Mouse (Mus musculus): ENCODE data around the gene Ifrd2. TPM values are rescaled to one million over a fixed set of nuclear protein-coding genes. Genes with fewer than 3 reads are reported as not detected.

Ifrd2 gene
- 39.3 and 54.2 TPM in 2 replicates for polyA plus RNA-seq (2015; fragmentation: Nextera tagmentation; extraction: Ambion mirVana)

DNA sequence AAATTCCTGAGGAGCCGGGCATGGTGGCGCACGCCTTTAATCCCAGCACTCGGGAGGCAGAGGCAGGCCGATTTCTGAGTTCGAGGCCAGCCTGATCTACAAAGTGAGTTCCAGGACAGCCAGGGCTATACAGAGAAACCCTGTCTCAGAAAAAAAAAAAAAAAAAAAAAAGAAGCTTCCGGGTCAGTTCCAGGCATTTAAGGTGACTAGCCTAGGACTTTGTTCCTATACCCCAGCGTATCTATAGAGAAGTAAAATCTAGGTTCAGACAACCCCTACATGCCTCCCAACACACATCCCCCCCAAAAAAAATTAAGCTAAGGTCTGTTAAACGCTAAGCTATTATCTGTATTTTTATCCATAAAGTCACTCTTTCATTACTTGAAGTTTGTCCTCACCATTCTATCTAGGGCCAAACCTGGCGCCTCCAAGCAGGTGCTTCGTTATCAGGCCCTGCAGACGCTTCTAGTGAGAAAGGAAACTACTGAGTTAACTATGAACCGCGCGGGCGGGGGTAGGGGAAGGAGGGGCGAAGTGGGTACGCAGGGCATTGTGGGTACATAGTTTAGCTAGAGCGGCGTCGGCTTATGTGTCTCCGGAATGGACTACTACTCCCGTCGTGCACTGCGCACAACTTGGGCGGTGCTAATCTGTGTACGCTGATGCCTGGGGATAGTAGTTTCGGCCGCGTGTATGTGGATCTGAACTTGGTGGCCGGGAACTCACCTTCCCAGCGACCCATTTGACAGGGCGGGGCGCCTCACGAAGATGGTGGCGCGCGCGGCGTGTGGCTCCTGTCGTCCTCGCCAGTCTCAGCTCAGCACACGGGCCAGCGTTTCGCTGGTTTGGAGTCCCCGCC is at the start of gene Ifrd2:
Gene Ifrd2, plus strand, starts transcription at position 669 of the 859 bp plus-strand sequence.
- ATAC-seq (ENCODE audit: insufficient number of reproducible peaks, insufficient read depth, low FRiP score, low TSS enrichment, low read depth): peak; percentile 93
- peak within 1 kb of the TSS; percentile 73 for H3K9ac ChIP-seq
- H3K9me3 ChIP-seq: no peaks in the 10 kb centered on the region
- 13% methylated on average over 46 of the region's 46 CpGs for WGBS
- H3K27me3 ChIP-seq: no peaks in the 10 kb centered on the region
- H3K27ac ChIP-seq: peak within 1 kb of the TSS; percentile 7; the same call in 1 of the 2 replicates
- peaks cover 12% of the 10 kb centered on the region for H3K4me1 ChIP-seq
- H3K36me3 ChIP-seq: peaks cover 46% of the 10 kb centered on the region
- H3K4me2 ChIP-seq: peak within 1 kb of the TSS; percentile 70
- peak within 1 kb of the TSS; percentile 72 for H3K4me3 ChIP-seq

GRCm38 (mm10) chr9:107538231-107538630 is 49.2 kb upstream of the Ifrd2 start:
- no peaks in the 10 kb centered on the region for H3K27me3 ChIP-seq
- H3K27ac ChIP-seq: no peak overlapping the region
- no peak overlapping the region for H3K9ac ChIP-seq
- H3K36me3 ChIP-seq: peaks cover 36% of the 10 kb centered on the region
- H3K9me3 ChIP-seq: no peaks in the 10 kb centered on the region
- H3K4me3 ChIP-seq: no peak overlapping the region
- no peak overlapping the region for H3K4me2 ChIP-seq
- H3K4me1 ChIP-seq: peaks cover 48% of the 10 kb centered on the region
- ATAC-seq (ENCODE audit: insufficient number of reproducible peaks, insufficient read depth, low FRiP score, low TSS enrichment, low read depth): no peak
- 93% methylated on average over 7 of the region's 7 CpGs for WGBS

DNA sequence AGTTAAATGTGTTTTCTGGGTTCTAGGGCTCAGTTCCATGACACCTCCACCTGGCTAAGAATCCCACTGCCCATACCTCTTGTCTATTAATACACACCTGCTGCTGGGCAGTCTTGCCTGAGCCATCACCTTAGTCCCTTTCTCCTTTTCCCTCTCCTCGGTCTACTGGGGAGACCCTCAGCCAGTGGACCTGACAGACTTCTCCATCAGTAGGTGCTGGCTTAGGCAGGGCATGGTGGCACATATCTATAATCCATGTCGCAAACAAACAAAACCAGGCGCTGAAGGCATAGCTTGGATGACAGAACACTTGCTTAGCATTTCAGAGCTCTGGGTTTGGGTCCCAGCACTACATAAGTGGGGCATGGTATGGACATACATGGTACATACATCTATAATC is 48.7 kb upstream of the Ifrd2 start:
- no peak for ATAC-seq (ENCODE audit: insufficient number of reproducible peaks, insufficient read depth, low FRiP score, low TSS enrichment, low read depth)

DNA sequence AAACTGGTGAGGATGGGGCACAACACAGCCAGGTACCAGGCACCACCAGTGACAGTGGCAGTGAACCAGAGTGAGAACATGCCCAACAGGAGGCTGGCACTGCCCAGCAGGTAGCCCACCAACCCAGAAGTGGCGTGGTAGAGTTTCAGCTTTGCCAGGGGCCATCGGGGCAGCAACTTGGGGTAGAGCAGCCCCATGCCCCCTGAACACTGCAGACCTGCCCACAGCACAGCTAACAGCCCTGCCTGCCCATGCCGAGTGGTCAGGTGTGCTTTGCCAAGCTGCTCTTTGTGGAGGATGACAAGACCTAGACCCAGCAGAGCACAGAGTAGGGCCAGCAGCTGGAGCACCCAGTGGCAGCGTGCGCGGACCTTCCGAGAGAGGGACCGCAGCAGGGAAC is 47.5 kb upstream of the Ifrd2 start:
- Histone ChIP-seq H3K9ac (no peak overlapping the region), H3K4me1 (peaks cover 48% of the 10 kb centered on the region), H3K27me3 (no peaks in the 10 kb centered on the region), H3K4me2 (no peak overlapping the region), H3K36me3 (peaks cover 51% of the 10 kb centered on the region), H3K27ac (no peak overlapping the region), H3K9me3 (no peaks in the 10 kb centered on the region), H3K4me3 (no peak overlapping the region)
- ATAC-seq (ENCODE audit: insufficient number of reproducible peaks, insufficient read depth, low FRiP score, low TSS enrichment, low read depth): no peak
- WGBS: 93% methylated on average over 8 of the region's 8 CpGs

More for the DNA sequence above, 48.7 kb upstream of the Ifrd2 start:
- no peak overlapping the region for H3K27ac ChIP-seq
- no peak overlapping the region for H3K4me2 ChIP-seq
- H3K9me3 ChIP-seq: no peaks in the 10 kb centered on the region
- H3K36me3 ChIP-seq: peaks cover 40% of the 10 kb centered on the region
- H3K4me1 ChIP-seq: peaks cover 48% of the 10 kb centered on the region
- no peaks in the 10 kb centered on the region for H3K27me3 ChIP-seq
- H3K4me3 ChIP-seq: no peak overlapping the region
- WGBS: 91% methylated on average over 3 of the region's 3 CpGs
- H3K9ac ChIP-seq: no peak overlapping the region

DNA sequence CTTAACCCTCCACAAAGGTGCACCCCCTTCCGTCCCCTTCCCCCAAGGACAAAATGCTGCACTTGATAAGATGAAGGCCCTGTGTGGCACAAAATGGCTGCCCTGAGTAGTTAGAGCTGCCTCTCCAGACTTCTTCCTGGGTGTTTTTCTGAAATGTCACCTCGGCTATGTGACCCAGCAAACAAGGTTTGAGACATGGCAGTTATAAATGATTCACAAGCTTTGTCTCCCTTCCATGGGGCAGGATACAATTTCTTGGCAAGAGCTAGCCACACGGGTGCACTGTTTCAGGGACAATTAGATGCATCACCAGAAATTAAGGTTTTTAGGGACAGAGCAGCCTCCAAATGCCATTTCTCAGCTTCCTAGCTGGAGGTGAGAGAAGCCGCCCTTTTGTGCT is 47.0 kb upstream of the Ifrd2 start:
- peaks cover 47% of the 10 kb centered on the region for H3K4me1 ChIP-seq

DNA sequence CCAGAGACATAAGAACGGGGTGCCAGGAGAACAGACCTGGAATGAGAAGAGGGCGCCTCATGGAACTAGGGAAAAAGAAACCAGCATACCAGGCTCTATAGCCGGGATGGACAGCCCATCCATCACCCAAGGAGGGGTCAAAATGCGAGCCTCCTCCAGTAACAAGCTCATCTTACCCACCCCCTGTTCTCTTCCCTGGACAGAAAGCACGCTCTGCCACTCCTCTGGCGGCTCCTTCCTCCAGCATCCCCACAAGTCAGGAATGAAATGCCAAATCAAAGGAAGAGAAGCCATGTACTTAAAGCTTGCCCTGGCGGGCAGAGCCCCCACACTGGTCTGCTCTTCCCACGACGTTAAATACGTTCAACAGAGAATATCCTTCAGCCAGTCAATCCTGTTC is 46.4 kb upstream of the Ifrd2 start:
- Histone ChIP-seq H3K4me3 (peak overlapping the region; percentile 69), H3K36me3 (peaks cover 57% of the 10 kb centered on the region), H3K4me2 (peak overlapping the region; percentile 79), H3K4me1 (peaks cover 45% of the 10 kb centered on the region), H3K9ac (peak overlapping the region; percentile 70), H3K27ac (0 out of 2 replicates have a peak overlapping the region, but pooled peaks have one; percentile 39), H3K9me3 (no peaks in the 10 kb centered on the region), H3K27me3 (no peaks in the 10 kb centered on the region)
- 39% methylated on average over 10 of the region's 10 CpGs for WGBS
- ATAC-seq (ENCODE audit: insufficient number of reproducible peaks, insufficient read depth, low FRiP score, low TSS enrichment, low read depth): no peak

More for the DNA sequence above, 47.0 kb upstream of the Ifrd2 start:
- H3K27ac ChIP-seq: no peak overlapping the region
- no peak overlapping the region for H3K4me3 ChIP-seq
- peaks cover 56% of the 10 kb centered on the region for H3K36me3 ChIP-seq
- ATAC-seq (ENCODE audit: insufficient number of reproducible peaks, insufficient read depth, low FRiP score, low TSS enrichment, low read depth): no peak
- 77% methylated on average over 4 of the region's 4 CpGs for WGBS
- H3K9me3 ChIP-seq: no peaks in the 10 kb centered on the region
- H3K27me3 ChIP-seq: no peaks in the 10 kb centered on the region
- peak overlapping the region; percentile 70 for H3K9ac ChIP-seq
- H3K4me2 ChIP-seq: peak overlapping the region; percentile 79

DNA sequence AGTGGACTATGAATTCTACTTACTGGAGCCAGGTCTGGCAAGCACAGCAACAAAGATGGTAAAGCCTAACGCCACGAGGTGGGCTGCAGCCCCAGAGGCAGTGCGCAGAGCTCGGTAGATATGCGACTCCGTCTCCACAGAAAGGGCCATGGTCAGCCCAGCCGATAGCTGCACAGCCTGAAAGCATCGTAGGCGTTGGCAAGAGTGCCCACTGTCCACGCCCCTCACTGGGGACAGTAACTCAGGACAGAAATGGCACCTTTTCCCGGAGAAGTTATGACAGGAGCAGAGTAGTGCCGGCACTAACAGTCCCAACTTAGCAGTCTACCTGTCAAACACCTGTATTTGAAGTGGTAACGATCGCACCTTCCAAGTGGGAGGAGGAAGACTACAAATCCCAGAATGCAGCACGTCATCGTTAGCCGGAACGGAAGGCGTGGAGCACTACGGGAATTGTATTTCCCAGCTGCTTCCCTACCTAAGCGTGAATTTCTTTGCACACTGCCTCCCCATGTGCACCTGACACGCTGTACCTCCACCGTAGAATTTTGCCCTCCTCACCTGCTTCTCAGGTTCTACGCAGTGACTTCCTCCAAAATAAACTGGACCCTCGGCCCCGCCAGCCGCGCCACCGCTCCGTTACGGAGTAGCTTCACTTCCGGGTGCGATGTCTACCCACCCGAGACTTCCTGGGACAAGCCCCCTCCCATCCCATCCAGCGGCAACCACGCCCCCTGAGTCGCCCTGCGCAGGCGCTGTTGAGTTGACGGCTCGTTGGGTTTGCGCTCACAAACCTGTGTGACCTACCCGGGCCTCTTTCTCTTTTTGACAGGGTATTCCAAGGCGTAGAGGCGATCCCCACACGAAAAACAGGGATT is 45.7 kb upstream of the Ifrd2 start, which contains the start of the genes Cyb561d2 and Nprl2:
Gene Cyb561d2, minus strand, starts transcription at position 720 of the 878 bp plus-strand sequence.
Gene Nprl2, plus strand, starts transcription at position 753 of the 878 bp plus-strand sequence.
- Histone ChIP-seq H3K4me2 (peak within 1 kb of the TSS; percentile 79), H3K4me1 (peaks cover 45% of the 10 kb centered on the region), H3K27ac (peak within 1 kb of the TSS; percentile 39; the same call in 1 of the 2 replicates), H3K4me3 (peak within 1 kb of the TSS; percentile 69), H3K9me3 (no peaks in the 10 kb centered on the region), H3K9ac (peak within 1 kb of the TSS; percentile 76), H3K27me3 (no peaks in the 10 kb centered on the region), H3K36me3 (peaks cover 56% of the 10 kb centered on the region)
- WGBS: under 1% methylated on average over 46 of the region's 46 CpGs
- ATAC-seq (ENCODE audit: insufficient number of reproducible peaks, insufficient read depth, low FRiP score, low TSS enrichment, low read depth): peak; percentile 74

DNA sequence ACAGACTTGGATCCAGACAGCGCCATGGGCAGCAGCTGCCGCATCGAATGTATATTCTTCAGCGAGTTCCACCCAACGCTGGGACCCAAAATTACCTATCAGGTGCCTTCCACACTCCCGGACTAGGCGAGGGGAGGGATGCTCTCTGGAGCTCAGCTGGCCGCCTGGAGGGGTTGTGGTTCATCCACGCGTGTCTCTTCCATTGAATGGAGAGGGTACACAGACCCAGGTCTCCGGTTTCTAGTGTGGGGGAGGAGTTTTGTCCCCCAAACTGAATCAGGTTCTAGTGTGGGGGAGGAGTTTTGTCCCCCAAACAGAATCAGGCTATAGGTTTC is 45.1 kb upstream of the Ifrd2 start:
- Histone ChIP-seq H3K27ac (0 out of 2 replicates have a peak overlapping the region, but pooled peaks have one; percentile 39), H3K4me1 (peaks cover 45% of the 10 kb centered on the region), H3K4me3 (peak overlapping the region; percentile 69), H3K9me3 (no peaks in the 10 kb centered on the region), H3K36me3 (peaks cover 50% of the 10 kb centered on the region), H3K9ac (peak overlapping the region; percentile 76), H3K27me3 (no peaks in the 10 kb centered on the region), H3K4me2 (peak overlapping the region; percentile 79)
- ATAC-seq (ENCODE audit: insufficient number of reproducible peaks, insufficient read depth, low FRiP score, low TSS enrichment, low read depth): no peak
- WGBS: 1% methylated on average over 11 of the region's 11 CpGs

GRCm38 (mm10) chr9:107542721-107543120 is 44.7 kb upstream of the Ifrd2 start:
- peak overlapping the region; percentile 69 for H3K4me3 ChIP-seq
- H3K4me2 ChIP-seq: peak overlapping the region; percentile 79
- H3K27ac ChIP-seq: no peak overlapping the region
- H3K27me3 ChIP-seq: no peaks in the 10 kb centered on the region
- no peak for ATAC-seq (ENCODE audit: insufficient number of reproducible peaks, insufficient read depth, low FRiP score, low TSS enrichment, low read depth)
- 48% methylated on average over 8 of the region's 8 CpGs for WGBS
- H3K9ac ChIP-seq: peak overlapping the region; percentile 76
- H3K4me1 ChIP-seq: peaks cover 45% of the 10 kb centered on the region
- peaks cover 46% of the 10 kb centered on the region for H3K36me3 ChIP-seq
- no peaks in the 10 kb centered on the region for H3K9me3 ChIP-seq

DNA sequence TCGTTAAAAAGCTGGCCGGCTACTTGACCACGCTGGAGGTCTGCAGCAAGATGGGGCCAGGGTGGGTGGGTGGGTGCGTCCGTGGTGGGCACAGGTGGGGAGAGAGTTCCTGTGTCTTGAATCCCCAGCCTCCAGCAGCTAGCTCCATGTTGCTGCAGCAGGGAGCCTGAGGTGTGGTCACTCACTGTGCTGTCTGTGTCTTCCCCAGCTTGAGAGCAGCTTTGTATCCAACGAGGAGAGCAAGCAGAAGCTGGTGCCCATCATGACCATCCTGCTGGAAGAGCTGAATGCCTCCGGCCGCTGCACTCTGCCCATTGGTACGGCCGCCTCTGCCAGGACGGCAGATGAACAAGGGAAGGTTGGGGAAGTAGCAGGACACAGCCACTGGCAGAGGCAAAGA is 44.1 kb upstream of the Ifrd2 start:
- WGBS: 86% methylated on average over 11 of the region's 11 CpGs
- H3K4me2 ChIP-seq: peak overlapping the region; percentile 79
- H3K4me1 ChIP-seq: peaks cover 46% of the 10 kb centered on the region
- H3K36me3 ChIP-seq: peaks cover 40% of the 10 kb centered on the region
- H3K9ac ChIP-seq: no peak overlapping the region
- H3K9me3 ChIP-seq: no peaks in the 10 kb centered on the region
- ATAC-seq (ENCODE audit: insufficient number of reproducible peaks, insufficient read depth, low FRiP score, low TSS enrichment, low read depth): no peak
- 0 out of 2 replicates have a peak overlapping the region, but pooled peaks have one; percentile 69 for H3K4me3 ChIP-seq
- no peaks in the 10 kb centered on the region for H3K27me3 ChIP-seq
- no peak overlapping the region for H3K27ac ChIP-seq

DNA sequence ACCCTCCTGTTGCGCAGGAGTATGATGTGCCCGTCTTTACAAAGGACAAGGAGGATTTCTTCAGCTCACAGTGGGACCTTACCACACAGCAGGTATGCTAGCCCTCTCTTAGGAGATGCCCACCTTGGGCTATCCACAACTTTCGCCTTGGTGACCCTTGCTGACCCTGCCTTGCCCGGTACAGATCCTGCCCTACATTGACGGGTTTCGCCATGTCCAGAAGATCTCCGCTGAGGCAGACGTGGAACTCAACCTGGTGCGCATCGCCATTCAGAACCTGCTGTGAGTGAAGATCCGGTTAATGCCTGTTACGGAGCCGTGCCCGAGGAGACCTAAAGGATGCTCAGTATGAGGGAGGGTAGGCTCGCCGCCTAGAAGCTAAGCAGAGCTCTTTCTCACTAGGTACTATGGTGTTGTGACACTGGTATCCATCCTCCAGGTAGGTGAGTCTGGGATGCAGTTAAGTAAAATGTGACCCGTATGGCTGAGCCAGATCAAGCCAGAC is 43.2 kb upstream of the Ifrd2 start:
- ATAC-seq (ENCODE audit: insufficient number of reproducible peaks, insufficient read depth, low FRiP score, low TSS enrichment, low read depth): no peak
- H3K27ac ChIP-seq: no peak overlapping the region
- peaks cover 46% of the 10 kb centered on the region for H3K4me1 ChIP-seq
- H3K27me3 ChIP-seq: no peaks in the 10 kb centered on the region
- H3K9me3 ChIP-seq: no peaks in the 10 kb centered on the region
- H3K36me3 ChIP-seq: peaks cover 31% of the 10 kb centered on the region
- H3K4me2 ChIP-seq: no peak overlapping the region
- no peak overlapping the region for H3K9ac ChIP-seq
- 95% methylated on average over 17 of the region's 17 CpGs for WGBS
- no peak overlapping the region for H3K4me3 ChIP-seq
